Mouse (Mus musculus) kidney, adult 9 months (tissue): ENCODE measurements around the gene Fblim1.

ENCODE experiments used
- DNase-seq: peaks from one replicate; pipeline ENCODE4 v3.0.0; 2022

Gene Fblim1

DNA sequence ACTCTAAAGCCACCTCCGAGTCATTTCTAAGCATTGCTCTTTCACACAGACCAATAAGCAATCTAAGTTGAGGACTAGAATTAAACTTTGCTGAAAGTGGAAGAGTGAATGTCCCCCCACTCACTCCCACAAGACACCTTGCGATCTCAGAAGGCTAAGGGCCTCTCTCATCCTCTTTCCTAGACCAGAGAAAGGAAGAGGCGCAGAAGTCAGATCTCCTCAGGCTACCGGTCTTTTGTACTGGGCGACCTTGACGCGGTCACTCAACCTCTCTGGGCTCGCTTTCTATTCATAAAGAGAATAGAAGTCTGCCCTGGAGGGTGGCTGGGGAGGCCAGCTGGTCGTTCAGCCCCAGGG, 7.0 kb downstream of the Fblim1 start:
- no peak for DNase-seq

DNA sequence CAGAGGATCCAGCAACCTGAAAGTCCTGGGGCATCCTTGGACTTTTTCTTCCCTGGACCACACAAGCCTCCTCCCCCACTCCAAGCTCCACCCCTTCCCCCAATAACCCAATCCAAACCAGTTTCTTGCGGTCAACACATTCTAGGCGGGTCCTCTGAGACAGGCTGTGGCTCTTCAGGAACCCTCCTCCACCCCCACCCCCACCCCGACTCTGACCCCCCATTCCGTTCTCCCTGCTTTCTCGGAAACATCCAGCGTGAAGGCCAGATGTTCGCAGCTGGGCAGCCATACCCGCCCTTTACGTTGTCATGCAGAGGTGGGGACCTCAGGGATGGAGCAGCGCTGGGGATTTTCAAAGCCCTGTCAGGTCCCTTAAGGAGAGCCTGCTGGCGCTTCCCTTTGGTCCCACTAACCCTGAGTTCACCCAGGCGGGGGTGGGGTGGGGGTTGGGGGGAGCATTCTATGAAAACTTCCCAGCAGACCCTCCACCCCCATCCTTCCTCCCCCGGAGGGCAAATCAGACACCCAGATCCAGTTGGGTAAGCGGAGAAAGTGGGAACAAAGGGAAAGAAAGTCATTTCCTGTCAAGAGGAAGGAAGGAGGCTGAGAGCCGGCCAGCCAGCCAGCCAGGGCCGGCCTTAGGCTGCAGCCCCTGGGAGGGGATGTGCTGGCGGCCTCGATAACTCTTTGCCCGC, 7.5 kb downstream of the Fblim1 start:
- no peak for DNase-seq

DNA sequence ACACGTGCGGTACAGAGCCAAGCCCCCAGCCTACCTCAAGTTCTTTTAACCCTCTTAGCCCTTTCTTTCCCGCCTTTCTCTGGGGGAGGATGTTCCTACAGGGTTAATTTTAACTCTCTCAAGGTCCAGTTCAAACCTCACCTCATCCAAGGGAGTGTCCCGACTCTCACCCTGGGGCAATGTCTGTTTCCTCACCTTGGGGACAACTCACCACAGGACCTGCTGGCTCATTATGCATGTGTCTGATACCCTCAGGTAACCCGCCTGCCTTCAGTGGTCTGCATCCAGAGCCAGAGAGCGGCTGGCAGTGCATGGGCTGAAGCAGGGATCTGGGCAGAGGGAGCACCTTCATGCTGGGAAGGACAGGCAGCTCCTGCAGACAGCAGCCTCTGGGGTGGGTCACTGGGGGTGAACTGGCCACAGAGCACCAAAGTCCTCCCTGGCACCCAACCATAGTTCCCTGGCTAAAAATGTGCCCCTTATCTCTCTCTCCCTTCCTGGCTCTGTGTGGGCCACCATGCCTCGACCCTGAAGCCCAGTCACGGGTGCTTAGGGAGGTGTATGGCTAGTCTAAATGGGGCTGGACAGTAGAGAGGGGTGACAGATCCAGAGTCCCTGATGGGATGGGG, 9.1 kb downstream of the Fblim1 start:
- no peak for DNase-seq

DNA sequence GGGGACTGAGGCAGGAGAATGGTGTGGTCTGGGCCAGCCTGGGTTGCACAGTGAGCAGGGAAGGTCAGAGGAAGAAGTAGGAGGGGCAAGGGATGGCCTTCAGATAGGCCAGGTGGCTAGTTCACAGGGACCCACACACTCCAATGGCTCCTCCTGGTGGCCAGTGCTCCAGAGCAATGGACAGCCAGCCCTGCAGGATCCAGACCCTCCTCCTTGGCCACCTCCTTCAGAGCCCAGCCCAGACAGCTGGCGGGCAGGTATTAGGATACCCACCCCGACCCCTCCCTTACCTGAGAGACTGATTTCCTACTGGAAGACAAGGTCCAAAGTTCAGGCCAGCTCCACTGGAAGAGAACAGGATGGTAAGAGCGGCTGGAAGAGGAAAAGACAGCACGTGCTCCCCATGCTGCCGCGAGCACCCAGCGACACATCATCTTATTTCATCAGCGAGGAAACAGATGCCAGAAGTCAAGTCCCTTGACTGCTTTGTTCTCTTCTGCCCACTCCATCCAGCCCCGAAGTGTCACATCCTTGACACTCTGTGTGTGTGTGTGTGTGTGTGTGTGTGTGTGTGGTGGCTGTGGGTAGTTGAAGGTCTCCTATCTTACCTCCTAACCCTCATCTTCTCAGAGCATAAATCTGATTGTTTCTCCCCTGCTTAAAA, 10.2 kb downstream of the Fblim1 start:
- peak; percentile 77 for DNase-seq

DNA sequence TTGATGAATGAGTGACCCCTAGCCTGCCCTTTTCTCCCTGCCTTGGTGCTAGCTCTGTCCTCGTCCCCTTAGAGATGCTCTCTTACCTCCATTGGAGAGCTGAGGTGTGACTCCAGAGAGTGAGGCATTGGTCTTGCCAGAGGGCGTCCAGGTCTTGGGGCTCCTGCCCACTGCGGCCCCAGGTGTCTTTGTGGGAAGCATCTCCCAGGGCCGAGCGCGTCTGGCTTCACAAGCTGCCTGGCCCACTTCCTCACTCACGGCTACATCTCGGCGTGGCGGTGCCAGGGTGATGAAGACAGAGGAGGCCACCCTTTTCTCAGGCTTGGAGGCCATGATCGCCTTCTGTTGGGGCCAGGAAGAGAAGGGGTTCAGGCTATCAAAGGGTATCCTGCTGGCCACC, 10.8 kb downstream of the Fblim1 start:
- no peak for DNase-seq

DNA sequence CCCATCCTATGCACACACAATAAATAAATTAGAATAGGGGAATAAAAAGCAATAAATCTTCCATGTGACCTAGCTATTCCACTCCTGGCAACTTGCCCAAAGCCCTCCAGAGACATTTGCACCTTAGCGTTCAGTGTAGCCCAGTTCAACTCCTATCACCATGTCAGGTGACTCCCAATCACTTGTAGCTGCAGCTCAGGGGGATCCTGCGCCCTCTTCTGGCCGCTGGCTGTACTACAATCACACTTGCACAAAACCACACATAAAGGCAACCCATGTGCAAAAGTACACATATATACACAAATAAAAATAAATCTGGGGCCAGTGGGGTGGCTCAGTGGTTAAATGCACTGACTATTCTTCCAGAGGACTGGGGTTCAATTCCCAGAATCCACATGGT, 14.3 kb downstream of the Fblim1 start:
- DNase-seq = no peak

DNA sequence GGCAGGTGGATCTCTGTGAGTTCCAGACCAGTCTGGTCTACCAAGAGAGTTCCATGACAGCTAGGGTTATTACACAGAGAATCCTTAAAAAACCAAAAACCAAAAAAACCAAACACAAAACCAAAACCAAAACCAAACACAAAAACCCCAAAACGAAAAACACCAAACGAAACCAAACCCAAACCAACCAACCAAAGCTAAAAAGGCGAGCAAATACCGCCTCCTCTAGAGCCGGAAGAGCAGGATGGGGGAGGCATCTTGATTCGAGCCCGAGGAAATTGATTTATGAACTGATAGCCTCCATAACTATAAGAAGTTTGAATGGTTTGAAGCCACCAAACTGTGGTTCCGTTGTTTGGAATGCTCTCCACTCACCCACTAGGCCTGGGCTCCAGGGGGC, 22.0 kb downstream of the Fblim1 start:
- no peak for DNase-seq

DNA sequence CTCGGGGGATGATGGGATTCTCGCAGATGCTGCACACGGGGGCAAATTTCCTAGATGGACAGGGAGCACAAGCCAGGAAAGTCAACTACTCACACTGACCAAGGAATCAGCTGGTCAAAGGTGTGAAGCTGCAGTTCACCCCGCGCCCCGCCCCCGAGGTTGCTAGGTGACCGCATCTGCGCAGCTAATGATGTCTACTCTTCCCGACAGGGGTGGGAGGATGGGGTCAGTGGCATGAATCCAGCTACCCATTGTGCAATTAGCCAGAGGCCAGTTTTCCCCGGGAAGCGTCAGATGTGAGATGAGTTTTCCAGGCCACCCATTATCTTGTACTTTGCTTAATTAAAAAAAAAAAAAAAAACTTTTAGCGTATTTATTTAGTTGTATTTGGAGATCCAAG, 24.8 kb downstream of the Fblim1 start:
- no peak for DNase-seq

DNA sequence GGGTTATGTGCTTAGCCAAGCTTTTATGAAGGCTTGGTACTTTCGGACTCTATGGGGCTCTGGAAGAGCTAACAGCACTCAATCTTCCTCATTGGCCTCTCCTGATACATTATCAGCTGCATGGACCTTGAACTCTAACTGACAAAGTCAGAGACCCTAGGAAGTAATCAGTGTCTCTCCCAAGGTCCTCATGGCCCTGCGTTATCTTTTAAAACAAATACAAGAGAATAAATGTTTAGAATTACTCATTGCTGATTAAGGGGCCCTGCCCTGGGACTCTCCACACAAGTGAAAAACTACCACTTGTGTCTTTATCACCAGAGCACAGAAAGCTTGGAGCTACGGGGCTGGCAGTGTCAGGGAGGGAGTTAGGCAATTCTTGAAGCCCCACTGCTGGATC, 27.1 kb downstream of the Fblim1 start:
- no peak for DNase-seq

DNA sequence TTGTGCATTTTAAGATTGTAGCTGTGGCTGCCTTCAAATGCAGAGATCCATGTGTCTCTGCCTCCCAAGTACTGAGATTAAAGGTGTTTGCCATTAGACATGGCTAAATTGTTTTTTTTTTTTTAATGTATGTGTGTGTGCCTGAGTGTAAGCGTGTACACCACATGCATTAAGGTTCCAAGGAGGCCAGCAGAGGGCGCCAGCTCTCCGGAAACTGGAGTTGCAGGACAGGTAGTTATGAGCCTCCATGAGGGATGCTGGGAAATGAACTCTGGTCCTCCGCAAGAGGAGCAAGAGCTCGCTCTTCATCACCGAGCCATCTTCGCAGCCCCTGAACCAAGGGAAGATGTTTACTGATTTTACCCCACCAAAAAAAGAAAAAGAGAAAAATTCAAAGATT, 29.0 kb downstream of the Fblim1 start:
- DNase-seq = no peak

DNA sequence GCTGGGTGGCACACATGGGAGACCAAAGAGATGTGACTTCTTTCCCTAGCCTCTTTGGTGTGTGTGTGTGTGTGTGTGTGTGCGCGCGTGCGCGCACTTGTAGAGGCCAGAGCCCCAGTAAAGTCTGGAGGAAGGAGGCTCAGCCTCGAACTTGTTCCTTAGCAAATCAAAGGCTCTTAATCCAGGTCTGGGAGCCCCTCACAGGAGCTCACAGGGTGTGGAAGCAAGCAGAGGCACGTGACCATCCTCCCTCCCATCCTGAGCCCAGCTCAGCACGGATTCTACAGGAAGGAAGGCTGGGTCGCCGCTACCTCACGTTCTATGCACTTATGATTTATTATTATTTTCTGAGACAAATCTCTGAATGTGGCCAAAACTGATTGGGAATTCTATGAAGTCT, 29.5 kb downstream of the Fblim1 start:
- DNase-seq = no peak

DNA sequence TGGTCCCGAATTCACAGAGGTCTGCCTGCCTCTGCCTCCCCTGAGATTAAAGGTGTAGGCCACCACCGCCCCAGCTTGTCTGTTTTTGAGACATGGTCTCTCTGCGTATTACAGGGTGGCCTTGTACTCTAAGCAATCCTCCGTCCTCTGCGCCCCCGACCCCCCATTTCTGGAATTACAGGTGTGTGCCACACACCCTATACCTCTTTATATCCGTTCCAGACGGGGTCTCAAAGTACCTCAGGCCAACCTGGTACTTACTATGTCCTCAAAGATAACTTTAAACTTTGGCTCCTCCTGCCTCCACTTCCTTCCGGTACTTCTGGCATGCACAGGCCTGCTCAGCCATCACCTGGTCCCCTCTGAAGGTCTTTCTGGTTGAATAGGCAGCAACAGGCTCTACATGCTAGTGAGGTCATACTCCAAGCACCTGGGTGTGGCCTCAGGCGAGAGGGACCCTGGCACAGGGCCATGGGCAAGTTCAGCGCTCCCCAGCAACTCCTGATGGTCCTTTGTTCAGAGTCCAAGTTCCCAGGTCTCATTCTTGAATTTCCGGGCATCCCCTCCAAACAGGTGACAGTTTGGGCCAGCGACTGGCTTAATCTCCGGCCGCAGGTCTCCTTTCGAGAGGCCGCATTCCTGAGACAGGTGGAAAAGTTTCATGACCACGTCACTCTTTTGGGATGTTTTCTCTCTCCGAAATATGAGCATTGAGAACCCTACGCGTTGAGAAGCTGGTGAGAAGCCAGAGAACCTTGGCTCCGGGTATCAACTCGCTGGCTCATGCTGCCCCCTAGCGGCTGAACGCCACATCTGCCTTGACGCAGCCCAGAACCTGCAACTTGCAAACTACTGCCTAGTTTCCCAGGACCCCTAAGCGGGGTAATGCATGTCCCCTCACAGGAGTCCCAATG, 30.9 kb downstream of the Fblim1 start:
- peak; percentile 93 for DNase-seq

DNA sequence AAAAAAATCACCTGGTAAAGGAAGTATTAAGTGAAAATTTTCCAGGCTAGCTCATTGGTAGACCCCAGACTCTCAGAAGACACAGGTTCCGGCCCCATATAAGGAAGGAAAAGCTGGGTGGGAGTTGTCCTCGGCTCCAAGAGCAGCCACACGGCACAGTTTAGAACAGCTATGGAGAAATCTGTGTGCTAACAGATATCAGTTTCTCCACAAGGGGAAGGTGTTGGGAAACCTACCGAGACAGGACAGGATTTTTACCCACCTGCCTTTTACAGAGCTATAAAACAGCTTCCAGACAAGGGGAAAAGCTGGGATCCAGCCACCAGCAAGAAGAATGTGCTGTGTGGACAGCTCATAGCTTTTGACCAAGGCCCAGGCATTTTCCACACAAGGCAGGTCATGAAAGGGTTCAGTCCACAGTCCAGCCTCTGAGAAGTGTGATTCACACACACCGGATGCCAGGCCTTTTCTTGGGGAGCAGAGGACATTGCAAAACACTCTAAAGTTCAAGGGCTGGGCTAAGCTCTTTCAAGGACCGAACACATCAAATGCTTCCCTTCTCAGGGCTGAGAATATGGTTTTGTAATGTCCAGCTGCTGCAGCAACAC, 32.4 kb downstream of the Fblim1 start:
- DNase-seq = peak; percentile 94

DNA sequence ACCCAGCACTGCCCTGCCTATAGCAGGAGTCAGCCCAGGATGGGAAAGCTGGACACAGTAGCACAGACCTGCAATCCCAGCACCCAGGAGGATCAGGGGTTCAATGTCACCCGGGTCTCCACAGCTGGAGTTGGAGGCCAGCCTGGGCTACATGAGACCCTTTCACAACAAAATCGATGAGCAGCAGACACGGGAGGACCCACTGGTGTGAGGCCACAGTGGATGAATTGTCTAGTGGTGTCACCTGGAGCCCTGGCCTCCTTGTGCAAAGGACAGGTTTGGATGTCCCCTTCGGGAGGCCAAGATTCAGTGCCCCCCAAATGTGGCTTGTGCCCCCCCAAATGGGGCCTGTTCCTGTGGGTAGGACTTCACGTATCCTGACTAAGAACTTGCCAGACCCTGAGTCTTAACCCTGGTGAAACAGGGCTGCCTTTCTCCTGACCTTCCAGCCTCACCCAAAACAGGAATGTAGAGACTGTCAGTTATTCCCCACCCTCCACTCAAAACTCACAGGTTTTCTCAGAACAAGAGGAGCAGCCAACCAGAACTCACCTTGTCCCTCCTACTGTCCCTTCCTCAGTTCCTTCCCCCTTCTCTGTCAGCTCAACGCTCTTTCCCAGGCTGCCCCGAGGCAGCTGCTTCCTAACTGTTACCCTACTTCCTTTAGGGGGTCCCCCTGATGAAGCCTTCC, 33.1 kb downstream of the Fblim1 start:
- no peak for DNase-seq

DNA sequence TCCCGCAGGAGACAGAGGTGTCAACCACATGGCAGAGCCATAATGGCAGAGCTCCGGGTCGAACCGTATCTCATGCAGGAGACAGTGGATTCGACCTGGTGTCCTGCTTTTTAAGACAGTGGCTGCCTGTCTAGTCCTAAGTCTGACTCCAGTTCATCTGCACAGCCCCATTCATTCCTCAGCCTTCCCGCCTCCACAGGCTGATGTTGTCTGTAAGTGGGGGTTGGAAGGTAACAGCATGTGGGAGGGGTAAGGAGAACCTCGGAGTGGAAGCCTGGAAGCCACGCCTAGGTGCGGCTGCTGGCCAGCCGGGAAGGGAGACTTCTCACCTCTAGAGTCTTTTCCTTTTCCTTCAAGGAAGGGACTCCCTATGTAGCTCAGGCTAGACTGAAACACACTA, 34.0 kb downstream of the Fblim1 start:
- DNase-seq = peak; percentile 58

DNA sequence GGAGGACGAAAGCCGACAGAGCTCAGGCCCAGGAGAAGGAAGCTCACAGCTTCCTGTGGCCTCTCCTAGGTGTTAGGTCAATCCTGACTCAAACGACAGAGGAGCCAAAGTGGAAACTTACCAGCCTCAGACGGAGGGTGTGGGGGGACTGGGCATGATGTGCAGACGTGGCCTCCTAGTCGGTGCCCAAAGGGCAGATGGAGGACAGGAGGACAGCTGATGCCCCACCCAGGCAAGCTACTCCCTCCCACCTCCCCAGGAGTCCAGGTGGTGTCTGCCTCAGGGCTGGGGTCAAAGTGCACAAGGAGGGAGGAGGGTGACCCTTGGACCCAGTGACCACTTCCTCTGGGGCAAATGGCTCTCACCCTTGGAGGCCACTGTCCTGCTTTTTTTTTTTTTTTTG, 34.6 kb downstream of the Fblim1 start:
- DNase-seq = peak; percentile 96

DNA sequence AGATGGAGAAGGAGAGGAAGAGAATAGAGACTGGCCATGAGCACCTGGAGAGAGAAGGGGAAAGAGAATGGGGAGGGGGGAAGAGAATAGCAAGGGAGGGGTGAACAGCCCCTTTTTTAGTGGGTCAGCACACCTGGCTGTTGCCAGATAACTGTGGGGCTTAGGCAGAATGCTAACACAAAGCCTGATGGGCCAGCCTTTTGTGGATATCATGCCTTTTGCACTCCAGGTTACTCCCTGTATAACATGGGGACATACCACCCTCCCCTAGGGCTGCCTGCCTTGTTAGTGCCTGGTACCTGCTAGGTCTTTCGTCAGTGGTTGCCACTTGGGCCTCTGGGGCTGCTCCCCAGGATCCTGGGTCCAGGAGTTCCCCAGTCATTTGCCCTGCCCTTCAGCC, 35.1 kb downstream of the Fblim1 start:
- DNase-seq = no peak

DNA sequence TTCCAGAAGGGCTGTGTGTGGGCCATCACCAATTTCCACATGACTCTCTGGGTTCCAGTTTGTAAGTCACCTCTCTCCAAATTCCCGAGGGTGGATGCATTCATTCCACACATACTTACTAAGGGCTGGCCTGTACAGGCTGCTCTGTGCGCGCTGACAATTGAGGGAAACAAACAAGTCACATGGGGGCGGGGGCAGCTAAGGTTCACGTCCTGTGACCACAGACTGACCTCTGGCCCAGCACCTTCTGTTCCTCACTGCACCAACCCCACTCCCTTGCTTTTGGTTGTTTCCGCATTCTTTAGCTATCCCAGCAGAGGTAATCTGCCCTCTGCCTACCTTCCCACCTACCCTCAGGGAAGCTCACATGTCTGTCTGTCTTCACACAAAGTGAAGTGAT, 35.9 kb downstream of the Fblim1 start:
- DNase-seq = peak; percentile 96

DNA sequence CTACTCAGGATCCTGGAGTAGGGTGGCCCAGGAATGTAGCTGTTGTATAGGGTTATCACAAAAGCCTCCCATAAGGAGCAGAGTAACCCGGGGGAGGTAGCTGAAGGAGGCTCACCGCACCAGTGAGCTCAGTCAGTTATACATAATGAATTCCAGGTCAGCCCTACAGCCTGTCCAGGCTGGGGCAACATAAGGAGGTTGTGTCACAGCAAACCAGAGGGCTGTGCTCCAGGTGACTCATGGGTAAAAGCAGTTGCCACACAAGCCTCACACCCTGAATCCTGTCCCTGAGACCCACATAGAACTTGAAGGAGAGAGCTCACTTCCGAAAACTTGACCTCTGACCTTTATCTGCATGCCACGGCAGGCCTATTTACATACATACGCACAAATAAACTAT, 36.9 kb downstream of the Fblim1 start:
- no peak for DNase-seq

DNA sequence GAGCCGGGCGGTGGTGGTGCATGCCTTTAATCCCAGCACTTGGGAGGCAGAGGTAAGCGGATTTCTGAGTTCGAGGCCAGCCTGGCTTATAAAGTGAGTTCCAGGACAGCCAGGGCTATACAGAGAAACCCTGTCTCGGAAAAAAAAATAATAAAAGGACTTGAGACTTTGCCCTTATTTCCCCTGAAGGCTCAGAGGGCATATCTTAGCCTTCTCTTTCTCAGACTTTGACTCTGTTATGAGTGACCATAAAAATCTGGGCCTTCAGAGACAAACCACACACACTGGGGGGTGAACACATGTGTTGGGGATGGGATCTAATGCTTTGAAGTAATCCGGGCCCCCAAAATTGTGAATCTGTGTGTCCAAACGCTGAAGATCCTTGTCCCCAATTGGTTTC, 38.7 kb downstream of the Fblim1 start:
- peak; percentile 60 for DNase-seq

DNA sequence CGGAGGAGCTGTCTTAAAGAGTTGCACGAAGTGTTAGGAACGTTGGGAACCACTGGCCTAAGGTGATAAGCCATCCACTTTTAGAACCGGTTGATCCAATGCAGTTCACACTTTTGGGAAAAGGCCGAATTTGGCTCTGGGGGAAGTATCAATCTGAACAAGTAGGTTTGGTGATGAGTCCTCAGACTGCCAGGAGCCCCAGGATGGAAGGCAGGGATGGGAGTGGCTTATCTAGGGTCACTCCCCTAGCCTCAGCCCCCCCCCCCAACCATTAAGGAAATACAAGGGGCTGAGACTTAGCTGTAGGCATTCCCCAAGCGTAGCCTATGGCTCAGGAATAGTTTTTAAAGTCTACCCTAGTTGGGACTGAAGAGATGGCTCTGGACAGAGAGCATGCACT, 39.7 kb downstream of the Fblim1 start:
- no peak for DNase-seq

DNA sequence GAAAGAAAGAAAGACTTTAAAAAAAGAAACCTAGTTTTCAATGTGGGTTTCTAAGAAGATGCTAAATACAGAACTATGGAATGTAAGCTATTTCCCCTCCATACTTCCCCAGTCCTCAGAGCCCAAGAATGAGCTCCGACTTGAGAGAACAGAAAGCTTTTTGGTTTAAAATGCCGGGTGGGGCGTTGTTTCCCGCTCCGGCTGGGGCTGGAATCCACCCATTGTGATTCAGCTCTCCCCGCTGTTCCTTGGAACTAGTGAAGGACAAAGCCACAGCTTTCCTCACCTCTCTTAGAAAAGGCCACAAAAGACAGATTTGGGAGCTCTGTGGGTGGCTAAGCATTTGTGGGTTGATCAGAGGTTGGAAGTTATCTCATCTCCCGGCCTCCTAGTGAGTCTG, 40.6 kb downstream of the Fblim1 start:
- no peak for DNase-seq

DNA sequence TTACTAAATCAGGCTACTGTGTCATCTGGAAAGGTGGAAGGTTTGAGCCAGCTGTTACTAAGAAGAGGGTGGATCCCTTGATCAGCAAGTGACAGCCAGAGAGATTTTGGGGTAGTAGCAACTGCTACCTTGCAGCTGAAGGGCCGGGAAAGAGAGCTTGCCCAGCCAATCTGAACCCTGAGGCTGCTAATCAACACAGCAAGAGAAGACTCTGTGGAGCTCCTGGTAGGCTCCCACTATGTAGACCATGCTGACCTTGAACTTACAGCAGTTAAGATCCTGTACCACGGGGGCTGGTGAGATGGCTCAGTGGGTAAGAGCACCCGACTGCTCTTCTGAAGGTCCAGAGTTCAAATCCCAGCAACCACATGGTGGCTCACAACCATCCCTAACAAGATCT, 41.2 kb downstream of the Fblim1 start:
- no peak for DNase-seq
